Mouse (Mus musculus) kidney, adult 9 months (tissue): ENCODE results near the gene Prpf6.

Experiments
- DNase-seq: peaks from one replicate; pipeline ENCODE4 v3.0.0; 2022

Gene Prpf6

DNA sequence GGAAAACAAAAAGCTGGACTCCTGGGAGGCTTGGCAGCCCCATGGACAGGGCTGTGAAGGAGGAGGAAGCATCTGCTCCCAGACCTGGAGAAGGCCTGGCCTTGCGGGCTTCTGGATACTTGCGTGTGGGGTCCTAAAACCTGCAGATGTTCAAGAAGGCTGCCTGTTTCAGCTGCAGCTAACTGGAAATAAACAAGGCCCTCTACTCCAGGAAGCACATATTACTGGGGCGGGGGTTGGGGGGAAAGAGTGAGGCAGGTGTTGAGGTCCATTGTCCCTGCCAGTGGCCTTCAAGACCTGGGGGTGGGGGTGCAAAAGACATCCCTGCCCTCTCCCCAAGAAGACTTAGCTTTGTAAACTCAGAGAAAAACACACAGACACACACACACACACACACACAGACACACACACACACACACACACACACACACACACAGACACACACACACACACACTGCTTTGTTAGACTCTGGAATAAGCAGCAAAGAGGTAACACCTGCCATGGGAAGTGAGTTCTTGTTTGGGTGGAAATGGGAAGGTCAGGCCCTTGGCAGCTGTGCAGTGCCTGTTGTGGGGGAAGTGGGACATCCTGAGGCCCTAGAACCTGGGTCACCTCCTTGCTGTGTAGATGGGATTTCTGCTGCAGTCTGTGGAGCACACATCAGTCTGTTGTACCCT is 71.1 kb downstream of the Prpf6 start:
- peak; percentile 64 for DNase-seq

- peak; percentile 67 for DNase-seq
Measured at GRCm38 (mm10) chr2:181663298-181663630, 71.6 kb downstream of the Prpf6 start.

GRCm38 (mm10) chr2:181670285-181670912 is 78.7 kb downstream of the Prpf6 start:
- DNase-seq = no peak

DNA sequence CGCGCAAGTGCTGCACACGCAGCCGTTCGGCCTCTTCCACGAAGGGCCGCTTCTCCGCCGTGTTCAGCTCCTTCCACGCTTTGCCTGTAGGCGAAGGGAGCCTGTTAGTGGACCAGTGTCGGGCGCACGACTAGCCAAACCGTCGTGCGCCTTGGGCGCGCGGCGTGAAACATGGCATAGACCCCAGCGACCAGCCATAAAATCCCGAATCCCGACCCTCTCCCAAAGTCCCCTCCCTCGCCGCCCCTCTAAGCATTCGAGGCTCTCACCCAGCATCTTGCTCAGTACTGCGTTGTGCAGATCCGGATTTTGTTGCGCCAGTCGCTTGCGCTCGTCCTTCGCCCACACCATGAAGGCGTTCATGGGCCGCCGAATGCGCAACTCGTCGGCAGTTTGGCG is 79.2 kb downstream of the Prpf6 start:
- DNase-seq = no peak

GRCm38 (mm10) chr2:181671326-181671725 is 79.7 kb downstream of the Prpf6 start, which contains the start of gene Sox18:
Gene Sox18, minus strand, starts transcription at chr2:181671640.
- peak; percentile 62 for DNase-seq

GRCm38 (mm10) chr2:181671984-181672383 is 80.3 kb downstream of the Prpf6 start:
- no peak for DNase-seq

- no peak for DNase-seq
Measured at GRCm38 (mm10) chr2:181673501-181673900, 81.8 kb downstream of the Prpf6 start.

DNA sequence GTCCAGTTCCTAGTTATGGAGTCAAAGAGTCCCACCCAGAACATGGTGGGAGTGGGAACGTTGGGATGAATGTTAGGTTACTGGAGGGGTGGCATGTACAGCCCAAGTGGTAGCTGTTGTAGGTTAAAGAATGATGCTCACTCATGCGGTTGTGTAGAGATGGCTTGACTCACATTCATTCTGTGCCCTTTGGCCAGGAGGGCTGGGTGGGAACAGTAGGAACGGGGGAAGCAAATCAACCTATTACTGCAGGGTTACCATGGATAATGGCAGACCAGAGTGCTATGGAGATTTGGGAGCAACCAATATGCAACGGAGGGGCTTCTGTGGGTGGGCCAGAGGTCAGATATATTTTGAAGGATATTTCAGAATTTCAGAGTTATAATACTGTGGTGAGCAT is 83.3 kb downstream of the Prpf6 start:
- DNase-seq = no peak

DNA sequence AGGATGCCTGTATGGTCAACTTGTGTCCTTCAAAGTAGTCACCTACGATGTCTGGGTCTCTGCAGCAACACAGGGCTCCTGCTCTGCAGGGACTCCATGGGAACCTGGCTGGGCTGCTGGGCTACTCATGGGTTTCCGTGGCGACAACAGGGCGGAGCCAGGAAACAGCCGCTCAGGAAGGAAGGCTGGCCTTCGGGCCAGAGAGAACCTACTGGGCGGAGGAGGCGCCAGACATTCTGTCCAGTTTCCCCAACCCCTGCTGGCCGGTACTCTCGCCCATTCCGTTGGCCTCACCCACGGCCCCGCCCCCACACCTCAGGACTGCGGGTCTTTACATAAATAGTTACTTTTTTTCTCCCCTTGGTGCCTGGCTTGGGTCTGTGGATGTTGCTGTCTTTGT is 83.8 kb downstream of the Prpf6 start:
- peak; percentile 81 for DNase-seq

DNA sequence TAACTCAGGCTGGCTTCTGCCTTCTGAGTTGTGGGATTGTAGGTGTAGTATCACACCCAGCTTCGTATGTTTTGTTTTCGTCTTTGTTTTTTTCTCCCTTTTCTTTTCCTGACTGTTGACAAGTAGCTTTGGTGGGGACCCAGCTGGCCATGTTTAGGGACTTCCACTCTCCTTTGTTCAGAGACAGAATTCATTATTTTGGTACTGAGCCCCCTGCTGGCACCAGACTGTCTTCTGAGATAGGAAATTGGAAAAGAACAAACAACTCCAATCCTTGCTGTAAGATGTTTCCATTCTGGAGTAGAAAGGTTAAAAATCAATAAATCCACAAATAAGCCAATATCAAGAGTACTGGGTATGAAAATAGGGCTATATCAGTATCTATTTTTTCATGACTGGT is 84.8 kb downstream of the Prpf6 start:
- no peak for DNase-seq

DNA sequence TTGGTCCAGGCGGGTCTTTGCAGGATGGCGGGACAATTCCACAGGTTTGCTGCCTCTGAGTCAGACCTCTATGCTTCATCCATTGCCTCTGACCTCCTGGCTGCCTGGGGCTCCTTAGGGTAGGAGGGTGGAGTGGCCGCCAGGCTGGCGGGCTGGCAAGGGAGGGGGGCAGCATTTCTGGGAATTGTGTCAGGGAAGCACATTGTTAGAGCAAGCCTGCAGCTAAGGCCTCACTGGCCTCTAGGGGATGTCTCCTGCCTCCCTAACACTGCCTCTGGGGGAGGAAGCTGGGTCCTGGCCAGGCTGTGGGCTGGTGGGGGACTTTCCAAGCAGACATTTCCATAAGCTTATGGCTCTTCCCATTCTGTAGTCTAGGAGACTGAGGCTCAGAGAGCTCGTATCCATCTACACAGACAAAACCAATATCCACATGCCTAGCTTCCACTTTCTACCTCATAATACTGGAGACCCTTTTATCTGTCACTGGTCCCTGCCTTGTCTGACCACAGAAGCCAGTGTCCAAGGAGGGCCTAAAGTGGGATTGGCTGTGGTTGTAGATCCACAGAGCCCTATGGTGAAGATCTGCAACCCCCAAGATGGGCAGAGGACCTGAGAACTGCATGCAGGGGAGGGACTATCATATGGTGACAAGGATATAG is 85.6 kb downstream of the Prpf6 start:
- DNase-seq = peak; percentile 69

DNA sequence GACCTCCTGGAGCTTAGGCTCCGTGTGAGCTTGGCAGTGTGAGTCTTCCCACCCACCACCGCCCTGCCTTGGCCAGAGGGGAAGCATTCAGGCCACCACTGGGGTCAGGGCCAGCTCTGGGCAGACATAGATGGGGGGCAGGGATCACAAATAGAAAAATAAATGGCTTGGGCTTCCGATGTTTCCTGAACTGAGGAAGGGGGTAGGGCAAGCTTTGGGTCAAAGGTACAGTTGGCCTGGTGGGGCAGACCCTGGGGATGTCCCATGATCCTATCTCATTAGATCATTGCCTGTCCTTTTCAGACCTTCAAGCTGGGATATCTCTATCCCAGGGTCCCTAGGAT is 86.1 kb downstream of the Prpf6 start:
- peak; percentile 52 for DNase-seq

GRCm38 (mm10) chr2:181678780-181679179 is 87.1 kb downstream of the Prpf6 start:
- DNase-seq = peak; percentile 92

GRCm38 (mm10) chr2:181679951-181680715 is 88.5 kb downstream of the Prpf6 start, which contains the start of gene Tcea2:
Gene Tcea2, plus strand, starts transcription at chr2:181680310.
- DNase-seq = peak; percentile 81

- no peak for DNase-seq
Measured at GRCm38 (mm10) chr2:181680716-181681117, 89.0 kb downstream of the Prpf6 start.

DNA sequence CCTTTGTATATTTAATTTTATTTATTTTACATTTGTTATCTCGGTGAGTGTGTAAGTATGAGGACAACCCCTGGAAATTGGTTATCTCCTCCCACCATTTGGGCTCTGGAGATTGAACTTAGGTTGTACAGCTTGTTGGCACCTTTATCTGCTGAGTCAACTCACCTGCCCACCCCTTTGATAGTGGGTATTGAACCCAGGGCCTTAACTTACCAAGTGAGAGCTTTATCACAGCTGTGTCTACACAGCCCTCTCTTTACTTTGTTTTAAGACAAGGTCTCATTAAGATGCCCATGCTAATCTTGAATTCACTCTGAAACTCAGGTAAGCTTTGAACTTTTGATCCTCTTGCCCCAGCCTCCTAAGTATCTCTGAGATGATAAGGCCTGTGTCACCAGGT is 90.3 kb downstream of the Prpf6 start:
- no peak for DNase-seq

DNA sequence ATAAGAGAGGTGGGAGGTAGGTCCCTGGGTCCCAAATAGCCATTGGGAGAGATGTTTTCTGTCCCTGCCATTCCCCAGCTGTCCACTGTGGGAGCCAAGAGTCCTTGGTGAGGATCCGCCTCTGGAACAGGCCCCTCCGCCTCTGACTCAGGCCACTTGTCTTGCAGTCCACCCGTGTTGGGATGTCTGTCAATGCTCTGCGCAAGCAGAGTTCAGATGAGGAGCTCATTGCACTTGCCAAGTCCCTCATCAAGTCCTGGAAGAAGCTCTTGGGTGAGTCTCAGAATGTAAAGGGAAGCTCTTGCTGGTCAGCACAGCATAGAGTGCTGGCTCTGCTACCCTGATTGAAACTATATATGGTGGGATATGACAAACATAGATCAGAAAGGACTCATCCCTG is 91.7 kb downstream of the Prpf6 start:
- no peak for DNase-seq

DNA sequence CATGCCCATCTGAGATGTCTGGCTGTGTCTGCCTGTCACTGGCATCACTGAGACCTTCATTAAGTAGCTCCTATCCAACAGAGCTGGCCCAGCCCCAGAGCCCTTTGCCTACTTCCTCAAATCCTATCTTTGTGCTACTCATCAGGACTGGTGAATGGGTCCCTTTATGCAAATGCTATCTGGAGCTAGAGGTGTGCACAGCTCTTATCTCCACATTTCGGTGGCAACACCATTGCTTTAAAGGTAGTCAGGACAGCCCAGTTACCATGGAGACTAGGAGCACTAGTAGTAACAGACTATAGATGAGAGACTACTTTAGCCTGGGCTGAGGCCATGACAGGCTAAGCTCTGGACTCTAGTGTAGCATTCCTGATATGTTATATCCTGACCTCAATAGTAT is 93.0 kb downstream of the Prpf6 start:
- DNase-seq = no peak

DNA sequence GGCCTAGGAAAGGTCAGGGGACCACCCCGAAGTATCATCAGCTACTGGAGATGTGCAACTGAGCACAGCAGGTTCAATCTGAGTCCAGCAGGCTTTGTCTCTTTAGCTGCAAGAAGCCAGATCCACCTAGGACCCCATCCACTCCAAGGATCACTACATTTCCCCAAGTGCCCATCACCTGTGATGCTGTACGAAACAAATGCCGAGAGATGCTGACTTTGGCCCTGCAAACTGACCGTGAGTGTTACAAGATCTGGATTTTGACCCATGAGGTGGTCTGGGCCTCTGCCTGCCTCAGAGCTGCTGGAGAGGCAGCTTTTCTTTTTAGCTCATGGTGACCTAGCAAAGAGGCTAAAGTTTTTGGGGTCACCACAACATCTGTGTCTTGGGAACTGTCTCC is 94.0 kb downstream of the Prpf6 start:
- no peak for DNase-seq

GRCm38 (mm10) chr2:181687586-181687985 is 95.9 kb downstream of the Prpf6 start:
- DNase-seq = no peak

DNA sequence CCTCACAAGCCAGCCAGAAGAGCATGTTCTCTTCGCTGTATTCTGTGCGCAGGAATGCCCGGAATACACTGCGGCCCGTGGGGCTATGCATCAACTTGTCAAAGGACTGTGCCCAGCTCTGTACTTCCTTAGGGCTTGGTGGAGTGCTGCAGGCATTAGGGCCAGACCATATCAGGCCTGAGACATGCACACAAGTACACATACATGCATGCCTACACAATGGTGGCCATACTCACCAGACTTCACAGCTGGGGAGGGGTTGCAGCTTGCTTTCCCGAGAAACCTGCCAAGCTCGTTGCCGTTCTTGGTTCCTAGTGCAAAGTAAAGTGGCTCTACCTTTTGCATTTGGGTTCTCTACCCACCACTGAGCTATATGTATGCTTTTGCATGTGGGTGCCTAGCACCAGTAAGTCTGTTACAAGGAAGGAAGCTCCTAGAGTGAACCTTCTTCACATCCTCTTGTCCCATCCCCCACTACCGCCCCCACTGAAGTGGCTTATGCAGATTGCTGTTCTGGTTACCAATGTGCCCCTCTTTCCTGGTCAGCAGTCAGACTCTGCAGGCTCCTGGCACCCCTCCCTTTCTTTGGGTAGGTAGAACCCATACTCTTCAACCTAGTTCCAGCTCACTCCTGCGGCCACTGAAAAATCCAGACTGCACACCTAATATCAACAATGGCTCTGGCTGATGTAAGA is 97.9 kb downstream of the Prpf6 start:
- no peak for DNase-seq

GRCm38 (mm10) chr2:181691083-181691482 is 99.4 kb downstream of the Prpf6 start:
- DNase-seq = no peak

DNA sequence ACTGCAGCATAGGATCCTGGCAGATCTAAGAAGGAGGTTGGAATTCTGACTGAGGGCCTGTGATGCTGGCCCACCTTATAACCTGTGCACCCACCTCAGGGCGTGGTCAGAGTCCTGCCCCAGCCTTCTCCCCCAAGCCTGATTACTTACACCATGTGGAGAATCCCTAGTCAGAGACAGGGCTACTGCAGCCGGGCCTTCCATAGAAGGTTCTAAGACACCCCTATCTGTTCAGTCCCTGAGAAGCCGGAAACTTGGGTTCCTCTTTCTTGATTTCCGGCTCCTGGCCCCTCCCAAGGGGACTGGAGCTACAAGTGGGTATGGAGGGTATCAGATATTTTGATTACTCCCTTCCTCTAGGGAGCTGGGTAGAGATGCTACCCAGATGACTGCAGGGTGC is 99.9 kb downstream of the Prpf6 start:
- DNase-seq = no peak
